In the genomic region with DNA sequence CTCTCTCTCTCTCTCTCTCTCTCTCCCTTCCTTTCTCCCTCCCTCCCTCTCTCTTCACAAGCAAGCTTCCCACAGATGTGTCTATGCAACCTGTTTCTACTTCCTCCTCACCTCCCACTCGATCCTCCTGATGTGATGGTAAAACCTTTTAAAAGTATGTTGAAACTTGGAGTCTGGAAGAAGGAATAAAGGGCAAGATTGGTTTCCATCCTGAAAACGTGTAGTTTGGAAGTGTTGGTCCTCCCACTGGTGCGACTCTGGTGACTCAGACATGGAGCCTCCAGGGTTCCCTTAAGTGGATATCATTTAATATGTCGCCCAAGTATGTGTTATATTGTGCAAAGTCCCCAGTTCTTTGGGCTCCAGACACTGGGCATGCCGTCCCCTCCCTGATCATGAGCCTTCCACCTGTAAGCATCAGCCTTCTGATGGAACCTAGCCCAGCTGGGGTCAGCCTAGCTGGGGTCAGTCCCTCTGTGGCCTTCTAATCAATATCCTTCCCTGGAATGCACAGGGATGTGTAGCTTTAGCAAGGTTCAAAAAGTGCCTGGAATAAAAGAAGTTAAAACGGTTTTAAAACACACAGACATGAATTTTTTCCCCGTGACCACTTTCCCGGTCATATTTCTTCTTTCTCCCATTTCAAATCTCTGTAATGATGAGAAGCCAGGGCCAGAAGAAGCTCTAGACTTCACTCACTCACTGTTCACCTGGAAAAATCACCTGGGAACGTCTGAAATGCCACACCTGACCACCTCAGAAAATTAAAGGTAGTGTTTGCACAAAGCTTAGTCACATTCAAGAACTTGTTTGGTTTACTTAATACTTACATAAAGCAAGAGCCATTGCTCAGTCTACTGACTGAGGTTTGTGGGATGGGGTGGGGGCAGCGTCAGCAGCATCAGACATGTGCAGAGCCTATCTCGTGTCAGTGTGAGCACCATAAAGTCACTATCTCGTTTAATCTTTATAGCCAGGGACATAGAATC, we compare ENCODE assay signal across 19 mouse cellular contexts. TPM values are rescaled to one million over a fixed set of nuclear protein-coding genes. Genes with fewer than 3 reads are reported as not detected.
DNase-seq lines count a peak whose midpoint lies in the region; ATAC-seq and TF ChIP-seq lines count a peak whose summit lies in the region.
"Had no signal": no experiment of that assay in that cellular context is flagged by ENCODE, and none has a peak within 500 bp of the region (broad histone marks: within the 10 kb centered on the region; RNA-seq: fewer than 3 reads in every experiment).

No protein-coding gene starts in this region.

- no peaks in the 10 kb centered on the region for H3K36me3 ChIP-seq in heart, embryonic 11.5 days (ENCODE audit: control insufficient read depth, insufficient read depth, low read length)
- no peaks in the 10 kb centered on the region for H3K36me3 ChIP-seq in lung, postnatal 0 days (ENCODE audit: insufficient read depth, low read length)
- H3K36me3 ChIP-seq in stomach, embryonic 16.5 days (ENCODE audit: control insufficient read depth, insufficient read depth, low read length), result no peaks in the 10 kb centered on the region
- H3K36me3 ChIP-seq: embryonic facial prominence, embryonic 10.5 days; heart, embryonic 12.5 days; hindbrain, embryonic 15.5 days had no signal

- no peak for TF ChIP-seq EP300 in lung, postnatal 0 days (IDR thresholded peaks at IDR 0.05)

- H3K9ac ChIP-seq in heart, embryonic 11.5 days (ENCODE audit: low read depth, low read length), result no peak overlapping the region
- H3K9ac ChIP-seq in lung, postnatal 0 days (replicated peaks; ENCODE audit: low read depth), result no peak overlapping the region
- H3K9ac ChIP-seq in stomach, embryonic 16.5 days (ENCODE audit: low read length), result no peak overlapping the region
- H3K9ac ChIP-seq: forebrain, embryonic 13.5 days; forebrain, postnatal 0 days; heart, embryonic 12.5 days; hindbrain, embryonic 15.5 days had no signal

- DNase-seq in heart, adult 11 months, result peak; percentile 64
- peak; percentile 70 for DNase-seq in lung, postnatal 0 days (ENCODE audit: low spot score)
- DNase-seq in lung, adult 2 months, result no peak
- peak; percentile 56 for DNase-seq in brain, adult 2 months (ENCODE audit: low read depth, low spot score)
- DNase-seq: adrenal gland, postnatal 14 days; cerebellum, adult 18-20 months; cerebellum, adult 9-11 months; cerebellum, postnatal 36 days; forebrain, postnatal 0 days; gastrocnemius, postnatal 36 days; heart, adult 18-20 months had no signal

- H3K4me1 ChIP-seq in heart, embryonic 11.5 days (ENCODE audit: control insufficient read depth, insufficient read depth, low read length), result no peaks in the 10 kb centered on the region
- peaks cover 3% of the 10 kb centered on the region; the same call in 1 of the 2 replicates for H3K4me1 ChIP-seq in lung, postnatal 0 days (ENCODE audit: insufficient read depth, low read depth, low read length)
- no peaks in the 10 kb centered on the region; the same call in 1 of the 2 replicates for H3K4me1 ChIP-seq in lung, adult 2 months (ENCODE audit: control insufficient read depth, insufficient read depth, low read length)
- 0 out of 2 replicates have a peak, but pooled peaks cover 6% of the 10 kb centered on the region for H3K4me1 ChIP-seq in stomach, embryonic 16.5 days (ENCODE audit: control insufficient read depth, insufficient read depth, low read length)
- H3K4me1 ChIP-seq: forebrain, embryonic 13.5 days; hindbrain, embryonic 15.5 days had no signal

- no peak for TF ChIP-seq CTCF in lung, postnatal 0 days (IDR thresholded peaks at IDR 0.05)
- TF ChIP-seq CTCF in lung, adult 2 months (IDR thresholded peaks at IDR 0.05; ENCODE audit: insufficient read depth, low read length), result no peak

- no peak overlapping the region for H3K4me3 ChIP-seq in heart, embryonic 11.5 days (ENCODE audit: low read depth, low read length)
- H3K4me3 ChIP-seq in lung, postnatal 0 days (ENCODE audit: low read depth, low read length), result no peak overlapping the region
- no peak overlapping the region for H3K4me3 ChIP-seq in lung, adult 2 months (replicated peaks; ENCODE audit: extremely low read depth, low read depth, low read length)
- H3K4me3 ChIP-seq in stomach, embryonic 16.5 days (replicated peaks; ENCODE audit: low read length), result no peak overlapping the region
- H3K4me3 ChIP-seq: embryonic facial prominence, embryonic 10.5 days; forebrain, embryonic 13.5 days; heart, embryonic 12.5 days; hindbrain, embryonic 15.5 days had no signal

- no peaks in the 10 kb centered on the region for H3K9me3 ChIP-seq in heart, embryonic 11.5 days (replicated peaks; ENCODE audit: control insufficient read depth, low read length)
- H3K9me3 ChIP-seq in lung, postnatal 0 days (ENCODE audit: low read length), result no peaks in the 10 kb centered on the region
- H3K9me3 ChIP-seq in stomach, embryonic 16.5 days (replicated peaks; ENCODE audit: control insufficient read depth, low read length), result no peaks in the 10 kb centered on the region
- H3K9me3 ChIP-seq: embryonic facial prominence, embryonic 10.5 days; forebrain, embryonic 13.5 days; heart, embryonic 12.5 days; hindbrain, embryonic 15.5 days had no signal

- 72% methylated on average over 12 of the region's 12 CpGs for WGBS in heart, embryonic 11.5 days (ENCODE audit: insufficient replicate concordance)
- 58% methylated on average over 12 of the region's 12 CpGs for WGBS in lung, postnatal 0 days
- 68% methylated on average over 12 of the region's 12 CpGs for WGBS in lung, adult 2 months
- WGBS in stomach, embryonic 16.5 days, result 60% methylated on average over 12 of the region's 12 CpGs

- TF ChIP-seq POLR2A in lung, adult 2 months (IDR thresholded peaks at IDR 0.05; ENCODE audit: borderline replicate concordance, extremely low read depth, low read depth, low read length), result no peak

- H3K4me2 ChIP-seq in heart, embryonic 11.5 days, result no peak overlapping the region
- H3K4me2 ChIP-seq in lung, postnatal 0 days (replicated peaks; ENCODE audit: low read depth, low read length), result no peak overlapping the region
- H3K4me2 ChIP-seq in stomach, embryonic 16.5 days (ENCODE audit: low read depth, low read length), result no peak overlapping the region
- H3K4me2 ChIP-seq: forebrain, embryonic 13.5 days; heart, embryonic 12.5 days; hindbrain, embryonic 15.5 days had no signal

- no peak overlapping the region for H3K27ac ChIP-seq in heart, embryonic 11.5 days (ENCODE audit: low read depth, low read length)
- no peak overlapping the region for H3K27ac ChIP-seq in lung, postnatal 0 days (ENCODE audit: low read length)
- no peak overlapping the region for H3K27ac ChIP-seq in stomach, embryonic 16.5 days (ENCODE audit: low read length)
- H3K27ac ChIP-seq: embryonic facial prominence, embryonic 10.5 days; forebrain, embryonic 13.5 days; hindbrain, embryonic 15.5 days had no signal

- H3K27me3 ChIP-seq in heart, embryonic 11.5 days (ENCODE audit: control insufficient read depth, insufficient read depth, low read length), result no peaks in the 10 kb centered on the region
- H3K27me3 ChIP-seq in lung, postnatal 0 days (replicated peaks; ENCODE audit: insufficient read depth, low read length), result no peaks in the 10 kb centered on the region
- H3K27me3 ChIP-seq in stomach, embryonic 16.5 days (ENCODE audit: control insufficient read depth, insufficient read depth, low read length), result no peaks in the 10 kb centered on the region
- H3K27me3 ChIP-seq: heart, embryonic 12.5 days; hindbrain, embryonic 15.5 days had no signal

- no peak for ATAC-seq in heart, embryonic 11.5 days (replicated peaks; ENCODE audit: insufficient number of reproducible peaks, low FRiP score, low TSS enrichment)
- ATAC-seq in lung, postnatal 0 days, result peak; percentile 59
- 0 out of 2 replicates have a peak, but pooled peaks have one; percentile 13 for ATAC-seq in stomach, embryonic 16.5 days (ENCODE audit: insufficient read depth, low FRiP score)
- no peak for ATAC-seq in inflammation-experienced regulatory T-cells, adult 6 months
- ATAC-seq in activated CD4-positive, CD25-positive, alpha-beta regulatory T cell, adult 4 months, result no peak
- ATAC-seq: forebrain, embryonic 13.5 days; forebrain, postnatal 0 days had no signal

RNA-seq across cellular contexts. Expression of a gene that starts 30.1 kb away (rescaled TPM):
- polyA plus RNA-seq in heart, embryonic 11.5 days (2014; fragmentation: Nextera tagmentation; extraction: Ambion mirVana), result 33.6 and 34.5 TPM in 2 replicates
- polyA plus RNA-seq in lung, postnatal 0 days (2015; fragmentation: Nextera tagmentation; extraction: Ambion mirVana), result 145 and 158 TPM in 2 replicates
- 176 and 282 TPM in 2 replicates for polyA plus RNA-seq in lung, adult 2 months (2012; rRNA removed)
- 90.7 and 107 TPM in 2 replicates for polyA plus RNA-seq in stomach, embryonic 16.5 days (2015; fragmentation: Nextera tagmentation; extraction: Ambion mirVana)
- 10 to 100 TPM in 2 of 3 experiments, 1 to 10 TPM in 1; 7.3 to 33.5 (median 20.9) TPM for polyA plus RNA-seq in inflammation-experienced regulatory T-cells, adult 6 months (2017; shearing (Covaris generic))
- 10 to 100 TPM in 1 of 2 experiments, 1 to 10 TPM in 1; 7.2 to 16.4 TPM for polyA plus RNA-seq in activated CD4-positive, CD25-positive, alpha-beta regulatory T cell, adult 4 months (2017; shearing (Covaris generic))

RNA-seq across cellular contexts. Expression of a gene that starts 43.0 kb away (rescaled TPM):
- polyA plus RNA-seq in heart, embryonic 11.5 days (2014; fragmentation: Nextera tagmentation; extraction: Ambion mirVana), result 18.9 and 23.9 TPM in 2 replicates
- polyA plus RNA-seq in lung, postnatal 0 days (2015; fragmentation: Nextera tagmentation; extraction: Ambion mirVana), result 25.5 and 28.9 TPM in 2 replicates
- polyA plus RNA-seq in lung, adult 2 months (2012; rRNA removed), result 4.0 and 7.6 TPM in 2 replicates
- 26.6 and 27.0 TPM in 2 replicates for polyA plus RNA-seq in stomach, embryonic 16.5 days (2015; fragmentation: Nextera tagmentation; extraction: Ambion mirVana)
- 100 to 1,000 TPM in 1 of 3 experiments, 10 to 100 TPM in 2; 69.5 to 109 (median 97.4) TPM for polyA plus RNA-seq in inflammation-experienced regulatory T-cells, adult 6 months (2017; shearing (Covaris generic))
- polyA plus RNA-seq in activated CD4-positive, CD25-positive, alpha-beta regulatory T cell, adult 4 months (2017; shearing (Covaris generic)), result 10 to 100 TPM; 89.2 to 94.0 TPM

Comparison
In these comparisons a context has a peak if more than half of its experiments do, and no peak if none do; other contexts are left out.
1. ATAC-seq: peak in lung, postnatal 0 days (single experiment) and stomach, embryonic 16.5 days (single experiment); none in heart, embryonic 11.5 days (single experiment), inflammation-experienced regulatory T-cells, adult 6 months (single experiment) and activated CD4-positive, CD25-positive, alpha-beta regulatory T cell, adult 4 months (single experiment).